Mouse (Mus musculus) embryo, embryonic 10 days (tissue): ENCODE measurements around the gene Snd1.

Experiments
- DNase-seq: peaks from one replicate; pipeline ENCODE4 v3.0.0-alpha.2; 2015; ENCODE audit warnings: low spot score

Gene Snd1

DNA sequence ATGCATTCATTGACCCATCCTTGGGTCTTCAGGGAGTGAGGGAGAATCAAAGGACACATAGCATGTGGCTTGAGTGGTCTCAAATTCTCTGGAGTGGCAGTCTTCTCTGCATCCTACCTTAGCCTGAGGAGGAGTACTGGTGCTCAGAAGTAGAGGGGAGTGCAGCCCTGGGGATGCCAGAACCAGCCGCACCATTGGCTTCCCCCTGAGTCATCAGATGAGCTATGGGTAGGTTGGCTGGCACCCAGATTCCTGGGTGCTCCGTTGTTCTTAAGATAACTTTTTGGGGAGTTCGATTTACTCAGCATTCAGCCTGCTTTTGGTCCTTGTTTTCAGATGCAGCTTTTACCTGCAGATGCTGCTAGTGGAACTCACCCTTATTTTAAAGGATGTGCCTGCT is 366.6 kb downstream of the Snd1 start:
- no peak for DNase-seq

DNA sequence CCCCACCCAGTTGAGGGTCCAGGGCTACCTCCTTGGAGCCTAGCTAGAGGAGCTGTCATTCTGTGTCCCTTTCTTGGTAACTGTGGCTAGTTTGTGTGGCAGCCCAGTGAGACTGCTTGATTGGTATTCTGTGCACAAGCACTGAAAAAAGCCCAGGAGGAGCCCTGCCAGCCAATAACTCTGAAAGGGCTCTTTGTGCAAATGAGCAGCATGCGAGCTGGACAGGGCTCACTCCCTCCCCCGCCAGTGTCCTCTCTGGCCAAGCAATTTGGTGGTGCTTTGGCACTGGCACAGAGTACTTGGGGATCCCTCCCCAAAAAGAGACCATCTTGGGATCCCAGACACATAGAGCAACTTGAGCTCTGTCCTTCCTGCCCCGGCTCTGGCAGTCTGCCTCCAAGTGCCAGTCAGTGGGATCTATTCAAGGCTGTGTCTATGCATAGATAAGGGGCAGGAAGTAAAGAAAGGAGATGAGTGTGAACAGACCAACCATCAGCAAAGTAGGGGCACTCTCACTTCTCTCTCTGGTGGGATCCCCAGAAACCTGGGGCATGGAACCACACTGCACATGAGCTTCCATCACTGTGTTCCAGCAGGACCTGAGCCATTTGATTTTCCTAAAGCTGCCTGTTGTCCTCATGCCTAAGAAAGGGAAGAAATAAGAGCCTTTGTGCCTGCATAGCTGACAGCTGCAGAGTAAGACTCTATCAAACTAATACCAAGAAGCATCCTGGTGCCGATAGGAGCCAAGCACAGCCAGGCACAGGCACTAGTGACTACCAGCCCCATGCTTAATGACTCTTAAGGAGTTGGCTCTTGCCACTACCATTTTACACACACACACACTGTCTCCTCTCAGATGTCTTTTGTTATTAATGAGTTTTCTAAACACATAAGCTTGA is 367.7 kb downstream of the Snd1 start:
- no peak for DNase-seq

DNA sequence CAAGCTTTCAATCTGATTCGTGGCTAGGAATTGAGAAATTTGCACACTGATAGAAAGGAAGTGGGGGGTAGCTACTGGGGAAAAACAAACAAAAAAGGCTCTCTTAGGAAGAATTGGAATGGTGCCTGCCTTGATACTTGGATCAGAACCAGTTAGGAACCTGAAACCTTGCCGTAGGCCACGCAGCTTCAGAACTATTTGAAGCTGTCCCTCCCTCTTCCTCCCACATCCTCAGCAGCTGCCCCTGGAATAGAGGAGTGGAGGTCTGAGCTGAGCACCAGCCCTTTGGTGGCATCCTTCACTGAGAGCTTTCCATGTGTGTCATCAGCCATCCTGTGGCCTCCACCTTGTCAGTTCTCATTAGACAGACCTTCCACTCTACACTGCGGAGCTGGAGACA is 370.7 kb downstream of the Snd1 start:
- no peak for DNase-seq

DNA sequence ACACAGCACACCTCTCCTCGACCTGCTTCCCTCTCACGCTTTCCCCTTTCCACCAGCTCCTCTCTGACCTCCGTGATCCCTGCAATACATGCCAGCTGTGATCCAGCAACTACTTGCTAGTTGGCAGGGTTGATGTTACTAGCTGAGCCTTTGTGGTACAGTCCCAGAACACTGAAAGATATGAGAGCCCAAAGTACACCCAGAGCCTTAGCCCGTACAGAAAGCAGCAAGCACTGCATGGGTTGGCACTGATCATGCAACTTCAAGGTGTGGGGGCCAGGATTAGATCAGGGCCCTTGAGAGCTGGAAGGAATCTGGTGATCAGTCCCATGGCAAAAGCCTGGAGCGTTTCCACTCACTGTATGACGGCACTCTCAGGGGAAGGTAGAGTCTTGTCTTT is 372.7 kb downstream of the Snd1 start:
- DNase-seq, result no peak

DNA sequence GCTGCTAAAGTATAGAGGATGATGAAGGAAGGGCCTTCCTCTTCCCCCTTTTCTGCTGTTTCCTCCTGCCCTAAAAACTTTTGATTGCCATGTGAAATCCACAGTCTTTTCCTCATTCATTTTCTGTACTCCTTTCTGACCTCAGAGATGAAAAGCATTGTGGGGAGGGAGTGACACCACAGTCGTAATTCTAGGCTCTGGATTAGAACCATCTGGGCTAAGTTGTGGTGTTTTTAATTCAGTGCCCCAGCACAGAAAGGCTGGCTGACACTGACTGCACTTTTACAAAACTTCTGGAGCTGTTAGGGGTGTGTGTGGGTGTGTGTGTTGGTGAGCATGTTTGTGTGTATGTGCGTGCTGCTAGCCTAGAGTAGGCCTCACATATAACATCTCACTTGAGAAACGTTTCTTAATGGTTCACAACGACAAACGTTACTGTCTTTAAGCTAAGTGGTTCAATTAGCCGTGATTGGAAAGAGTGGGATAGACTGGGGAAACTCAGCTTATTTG is 373.4 kb downstream of the Snd1 start:
- DNase-seq, result no peak

DNA sequence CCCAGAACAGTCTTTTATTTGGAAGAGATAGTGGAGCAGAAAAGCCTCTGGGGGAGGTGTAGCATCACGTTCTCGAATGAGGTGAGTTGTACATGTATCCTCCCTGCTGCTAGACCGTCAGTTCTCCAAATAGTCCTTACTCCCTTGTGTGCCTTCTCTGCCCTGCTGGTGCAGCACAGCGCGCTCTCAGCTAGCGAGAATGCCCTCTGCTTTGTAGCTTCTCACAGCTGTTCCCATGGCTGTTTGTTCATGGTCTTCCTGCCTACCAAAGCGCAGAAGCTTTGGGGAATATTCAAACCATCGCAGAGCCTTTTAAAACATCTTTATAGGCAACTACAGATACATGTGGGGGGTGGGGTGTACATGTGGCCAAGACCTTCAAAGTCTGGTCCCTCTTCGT is 374.0 kb downstream of the Snd1 start:
- DNase-seq, result no peak

DNA sequence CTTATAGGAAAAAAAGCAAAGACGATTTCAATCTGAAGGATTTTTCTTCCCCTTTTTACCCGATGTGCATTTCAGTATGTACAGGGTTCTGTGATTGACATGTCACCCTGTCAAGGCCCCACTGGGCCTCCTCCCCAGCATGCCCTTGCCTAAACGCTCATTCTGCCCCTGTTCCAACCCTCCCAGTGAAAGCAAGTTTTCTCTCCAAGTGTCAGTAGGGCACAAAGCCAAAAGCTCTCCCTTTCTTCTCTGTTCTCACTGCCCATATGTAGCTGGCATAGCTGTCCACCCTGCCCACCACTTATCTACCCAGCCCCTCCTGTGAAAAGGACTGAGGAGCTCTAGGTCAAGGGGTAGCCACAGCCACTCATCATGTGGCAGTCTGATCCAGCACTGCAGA is 374.4 kb downstream of the Snd1 start:
- no peak for DNase-seq

DNA sequence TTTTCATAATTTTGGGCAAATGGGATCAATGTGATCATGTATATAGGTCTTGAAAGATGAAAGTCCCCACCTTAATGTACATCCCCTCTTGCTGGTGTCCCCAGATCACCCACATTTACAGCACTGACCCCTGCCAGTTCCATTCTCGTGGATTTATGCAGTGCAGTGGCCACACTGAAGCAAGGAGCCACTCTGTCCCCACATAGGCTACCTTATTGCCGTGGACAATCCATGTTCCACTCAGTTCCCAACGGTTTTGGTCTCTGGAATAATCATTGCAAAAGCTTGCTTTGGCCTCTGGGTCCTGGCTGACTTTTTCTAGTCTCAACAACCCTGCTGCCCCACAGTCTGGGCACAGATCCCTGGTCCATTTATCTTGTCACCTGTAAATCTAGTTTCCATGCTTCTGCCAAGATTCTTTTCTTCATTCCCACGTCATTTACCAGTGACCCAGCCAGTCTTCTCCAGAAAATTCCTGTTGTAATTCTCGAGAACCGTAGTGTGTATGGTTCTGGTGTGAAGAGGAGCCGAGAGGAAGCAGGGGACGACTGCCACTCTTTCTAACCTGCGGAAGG is 375.5 kb downstream of the Snd1 start:
- no peak for DNase-seq

DNA sequence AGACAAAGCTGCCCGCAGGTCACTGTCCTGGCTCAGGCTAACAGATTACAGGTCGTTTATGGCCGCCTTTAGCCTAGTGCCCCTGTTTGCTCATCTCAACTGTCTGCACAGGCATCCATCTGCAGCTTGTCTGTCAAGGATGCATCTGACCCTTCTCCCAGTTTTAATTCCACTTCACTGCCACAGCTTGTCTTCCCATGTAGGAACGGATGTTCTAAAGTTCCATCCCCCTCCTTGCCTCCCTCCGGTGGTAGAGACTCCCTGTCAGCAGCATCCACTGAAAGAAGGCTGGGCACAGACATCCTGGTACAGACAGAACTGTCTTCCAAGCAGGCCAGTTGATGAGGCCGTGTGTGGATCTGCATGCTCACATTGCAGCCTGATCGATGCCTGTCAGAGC is 377.4 kb downstream of the Snd1 start:
- no peak for DNase-seq

DNA sequence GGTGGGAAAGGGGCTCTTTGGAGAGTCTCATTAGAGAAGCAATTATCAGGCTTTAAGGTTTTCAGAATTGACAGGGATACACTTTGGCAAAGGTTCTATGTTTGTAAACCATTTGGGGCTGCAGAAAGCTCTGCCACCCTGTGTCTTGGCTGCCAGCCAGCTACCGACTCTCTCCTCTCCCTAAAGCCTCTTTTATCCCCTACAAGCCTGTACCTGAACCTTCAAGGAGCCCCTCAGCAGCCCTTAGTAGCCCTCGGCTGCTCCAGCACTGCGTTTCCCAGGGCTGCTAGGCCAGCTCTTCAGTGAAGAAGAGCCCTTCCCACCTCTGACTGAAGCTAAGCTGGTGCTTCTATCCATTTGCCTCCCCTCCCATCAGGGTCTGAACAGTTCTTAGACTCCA is 378.2 kb downstream of the Snd1 start:
- DNase-seq, result no peak

DNA sequence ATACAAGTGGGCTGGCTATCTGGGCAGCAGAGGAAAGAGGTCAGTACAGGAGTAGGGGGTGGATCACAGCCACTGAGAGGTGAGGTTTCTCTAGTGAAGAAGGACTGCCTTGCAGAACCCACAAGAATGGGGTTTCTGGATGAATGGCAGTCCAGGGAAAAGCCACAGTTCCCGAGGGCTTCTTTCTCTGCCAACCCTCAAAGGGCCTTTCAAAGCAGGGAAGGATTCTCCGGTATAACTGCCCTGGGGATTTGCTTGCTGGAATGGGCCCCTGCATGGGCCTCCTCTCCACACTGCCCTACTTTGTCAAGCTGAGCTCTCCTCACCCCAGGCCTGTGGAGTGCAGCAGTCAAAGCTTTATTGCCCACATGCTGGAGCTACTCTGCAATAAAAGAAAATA is 378.7 kb downstream of the Snd1 start:
- no peak for DNase-seq

DNA sequence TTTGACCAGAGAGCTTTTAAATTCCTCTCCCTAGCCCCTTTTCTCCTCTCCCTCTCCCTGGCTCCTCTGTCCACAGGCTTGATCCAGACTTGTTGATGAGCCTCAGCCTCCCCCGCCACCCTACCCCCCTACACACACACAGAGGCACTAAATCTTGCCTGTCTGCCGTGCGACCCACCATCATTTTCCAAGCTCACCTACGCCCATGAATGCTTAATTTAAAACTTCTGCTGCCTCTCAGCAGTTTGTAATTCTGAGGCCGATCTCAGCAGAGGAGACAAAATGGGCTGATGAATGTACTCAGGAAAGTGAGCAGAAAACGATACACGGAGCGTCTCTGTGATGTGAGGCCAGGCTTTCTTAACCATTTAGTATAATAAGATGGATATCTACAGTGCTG is 379.7 kb downstream of the Snd1 start:
- peak; percentile 43 for DNase-seq

DNA sequence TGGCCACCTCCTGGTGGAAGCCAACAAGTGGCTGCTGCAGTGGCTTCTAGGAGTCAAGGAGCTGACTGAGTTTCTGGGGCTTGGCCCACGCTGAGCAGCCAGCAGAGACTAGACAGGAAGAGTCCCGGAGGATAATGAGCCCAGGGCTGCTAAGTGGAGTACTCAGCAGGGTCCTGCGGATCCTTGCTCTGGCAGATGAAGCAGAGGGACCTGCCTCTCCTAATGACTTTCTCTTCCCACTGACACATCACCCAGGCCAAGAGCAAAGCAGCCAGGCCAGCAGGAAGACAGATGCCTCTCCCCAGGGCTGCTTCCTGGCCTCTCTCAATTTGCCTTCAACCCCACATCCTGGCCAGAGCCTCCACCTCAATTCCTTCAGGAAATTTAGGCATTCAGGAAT is 380.5 kb downstream of the Snd1 start:
- no peak for DNase-seq

DNA sequence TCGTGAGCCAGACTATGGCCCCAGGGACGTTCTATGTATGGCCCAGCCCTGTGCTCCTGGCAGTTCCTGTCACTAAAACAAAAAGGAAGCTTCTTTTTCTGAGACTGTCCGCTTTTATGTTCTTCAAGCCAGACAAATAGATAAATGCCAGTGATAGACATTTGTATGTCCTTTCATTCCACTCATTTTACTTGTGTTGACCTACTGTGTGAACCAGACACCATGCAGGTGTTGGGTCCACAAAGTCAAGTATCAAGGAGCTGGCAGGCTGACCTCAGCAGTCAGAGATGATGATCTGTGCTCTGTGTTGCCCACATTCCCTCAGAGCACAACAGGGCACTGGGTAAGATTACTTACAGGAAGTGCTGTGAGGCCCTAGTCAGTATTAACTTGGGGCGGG is 381.9 kb downstream of the Snd1 start:
- DNase-seq, result no peak

DNA sequence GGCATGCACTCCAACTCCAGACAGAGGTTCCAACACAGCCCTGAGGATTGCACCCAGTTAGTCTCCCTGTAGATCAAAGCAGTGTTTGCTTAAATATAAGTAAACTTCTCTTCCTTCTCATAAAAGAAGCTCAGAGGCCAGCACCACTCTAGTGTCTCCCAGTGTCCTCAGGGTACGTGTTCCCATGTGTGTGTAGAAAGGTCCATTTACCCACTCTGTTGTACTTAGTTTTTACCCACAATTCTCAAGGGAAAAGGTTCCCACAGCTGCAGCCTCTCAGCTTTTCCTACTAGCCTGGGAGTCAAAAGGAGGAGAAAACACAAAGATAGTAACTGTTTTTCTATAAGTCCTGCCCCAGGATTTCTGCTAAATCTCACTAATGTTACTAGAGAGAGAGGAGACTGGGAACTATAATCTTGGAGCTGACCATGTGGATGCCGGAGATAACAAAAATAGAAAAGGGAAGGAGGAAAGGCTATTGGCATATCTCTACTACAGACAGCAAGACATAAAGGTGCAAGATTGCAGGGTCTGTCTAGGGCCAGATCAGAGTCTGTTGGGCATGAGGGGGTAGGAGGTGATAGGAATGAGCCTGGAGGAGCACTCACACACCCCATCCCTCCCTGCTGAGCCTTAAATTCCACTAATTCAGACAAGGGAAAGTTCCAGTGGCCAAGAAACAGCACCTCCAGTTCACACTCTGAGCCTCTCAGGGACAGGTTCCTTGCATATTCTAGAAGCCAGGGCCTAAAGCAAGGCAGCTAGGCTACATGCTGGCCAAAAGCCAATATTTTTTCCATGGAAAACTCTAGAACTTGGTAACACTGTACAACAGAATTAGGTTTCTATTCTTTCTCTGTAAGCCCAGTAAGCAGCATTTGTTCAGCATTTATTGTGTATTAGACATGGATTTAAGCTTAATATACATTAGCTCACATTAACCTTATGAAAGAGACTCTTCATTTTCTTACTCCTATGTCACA is 382.6 kb downstream of the Snd1 start:
- DNase-seq, result no peak

DNA sequence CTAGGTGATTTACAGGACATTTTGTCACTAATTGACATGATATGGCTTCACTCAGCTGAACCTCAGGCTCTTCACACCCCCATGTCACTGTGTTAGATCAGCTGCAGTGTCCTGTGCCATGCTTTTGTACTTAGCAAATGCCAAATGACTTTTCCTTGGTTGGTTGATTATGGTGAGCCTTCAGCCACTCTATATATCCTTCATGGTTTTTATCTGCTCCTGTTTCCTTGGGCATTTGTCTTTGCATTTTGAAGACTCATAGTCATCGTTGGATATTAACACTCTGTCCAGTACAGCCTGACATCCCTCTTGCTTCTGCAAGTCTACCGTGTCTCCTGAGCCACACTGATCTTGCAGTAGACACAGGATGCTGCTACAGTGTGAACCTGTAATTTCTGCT is 384.2 kb downstream of the Snd1 start:
- no peak for DNase-seq

DNA sequence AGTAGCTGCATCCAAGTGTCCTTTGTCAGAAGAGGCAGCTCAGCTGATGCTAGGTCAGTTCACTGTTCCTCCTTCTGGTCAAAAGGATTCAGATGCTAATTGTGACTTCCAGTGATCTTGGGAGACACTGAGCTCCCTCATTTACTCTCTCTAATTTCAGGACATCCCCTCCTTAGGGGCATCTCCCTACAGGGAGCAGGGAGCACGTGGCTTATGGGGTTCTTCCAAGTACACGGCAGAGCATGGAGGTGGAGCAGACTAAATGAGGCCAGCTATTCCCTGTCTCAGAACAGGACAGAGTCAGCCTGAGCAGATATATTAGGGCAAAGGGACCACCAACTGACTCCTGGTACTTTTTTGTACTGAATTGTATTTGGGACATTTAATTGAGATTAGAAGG is 385.5 kb downstream of the Snd1 start:
- no peak for DNase-seq

DNA sequence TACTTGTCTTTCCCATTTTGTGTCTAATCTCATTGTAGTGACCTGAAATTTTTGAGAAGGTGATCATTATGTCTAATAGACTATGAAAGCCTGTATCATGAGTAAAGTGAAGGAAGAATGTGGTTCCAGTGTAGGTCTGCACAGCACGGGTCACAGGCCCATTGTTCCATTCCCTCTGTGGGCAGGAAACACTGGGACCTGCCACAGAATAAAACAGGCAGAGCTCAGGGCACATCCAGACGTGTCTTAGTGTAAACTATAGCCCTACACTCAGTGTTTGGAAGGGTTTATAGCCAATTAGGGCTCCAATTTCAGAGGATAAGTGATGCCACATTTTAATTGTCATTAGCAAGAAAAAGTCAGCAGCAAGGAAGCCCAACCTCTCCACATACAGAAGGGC is 386.0 kb downstream of the Snd1 start:
- DNase-seq, result no peak

DNA sequence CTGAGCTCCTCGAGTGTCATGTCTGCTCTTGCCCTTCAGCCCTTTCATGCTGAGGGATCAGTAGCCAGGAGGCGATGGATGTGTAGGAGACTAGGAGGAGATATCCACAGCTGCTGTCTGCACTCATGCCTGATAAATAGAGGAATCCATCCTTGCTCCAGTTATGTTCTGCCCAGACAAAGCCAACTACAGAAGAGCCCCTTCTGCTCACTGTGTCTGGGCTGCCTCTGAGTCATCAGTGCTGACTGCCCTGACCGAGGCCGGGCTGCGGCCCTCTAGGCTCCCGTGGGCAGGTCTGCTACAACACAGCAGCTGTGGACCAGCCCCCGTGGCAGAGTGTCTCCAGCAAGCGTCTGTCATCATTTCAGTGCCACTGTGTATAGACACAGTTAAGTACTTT is 387.4 kb downstream of the Snd1 start:
- no peak for DNase-seq

DNA sequence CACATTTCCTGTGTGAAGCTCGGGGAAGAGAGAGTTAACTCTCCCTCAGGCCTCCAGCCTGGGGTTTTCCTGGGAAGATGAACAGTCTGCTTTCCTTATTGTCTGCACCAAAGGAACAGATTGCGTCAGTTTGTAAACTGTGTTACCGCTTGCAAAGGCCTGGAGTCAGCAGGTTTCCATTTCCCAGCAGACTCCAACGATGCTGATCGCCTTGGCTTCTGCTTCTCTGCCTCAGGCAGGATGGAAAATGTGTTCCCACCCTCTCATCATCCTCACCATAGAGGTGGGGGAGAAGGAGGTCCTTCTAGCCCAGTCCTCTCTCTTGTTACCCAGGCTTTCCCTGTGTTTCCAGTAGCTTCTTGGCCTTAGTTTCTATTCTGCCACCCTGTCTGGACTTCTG is 389.7 kb downstream of the Snd1 start:
- no peak for DNase-seq

DNA sequence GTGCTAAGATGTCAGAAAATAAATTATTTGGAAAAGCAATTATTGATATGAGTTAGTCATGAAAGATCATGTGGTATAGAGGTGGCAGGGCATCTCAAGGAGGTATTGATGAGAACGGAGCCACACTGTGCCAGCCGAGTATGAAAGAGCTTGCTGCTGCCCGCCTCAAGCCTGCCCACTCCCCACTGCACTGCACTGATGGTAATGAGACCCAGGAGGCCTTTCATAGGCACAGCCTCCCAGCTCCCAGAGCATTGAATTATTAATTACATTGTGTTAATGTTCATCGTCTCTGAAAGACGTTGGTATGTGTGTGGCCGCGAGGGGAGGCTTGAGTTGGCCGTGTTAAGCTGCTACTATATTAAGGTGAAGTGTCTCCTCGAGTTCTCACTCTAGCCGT is 390.2 kb downstream of the Snd1 start:
- DNase-seq, result no peak

DNA sequence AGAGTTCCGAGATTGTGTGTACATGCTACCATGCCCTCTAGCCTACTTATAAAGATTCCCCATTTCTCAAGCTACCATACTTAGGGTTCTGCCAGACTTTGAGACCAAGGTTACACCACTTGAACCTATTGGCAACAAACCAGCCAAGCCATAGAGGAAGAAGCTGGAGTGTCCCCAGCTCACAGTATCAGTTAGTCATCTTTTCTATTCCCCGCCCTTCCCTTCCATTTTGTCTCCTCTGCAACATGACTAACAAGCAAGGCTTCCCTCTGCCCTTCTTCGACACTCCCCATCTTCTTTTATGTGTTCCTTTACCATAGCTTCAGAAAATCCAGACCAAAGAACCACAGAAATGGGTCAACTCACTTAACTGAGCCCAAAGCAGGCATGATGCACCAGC is 391.3 kb downstream of the Snd1 start:
- DNase-seq, result no peak
